Mouse (Mus musculus): ENCODE measurements around the gene Spsb4. TPM values are rescaled to one million over a fixed set of nuclear protein-coding genes. Genes with fewer than 3 reads are reported as not detected.
A peak's percentile ranks its signal among the peaks of the same experiment; 100 is the strongest.

Spsb4 gene
- total and polyA plus RNA-seq, 3 experiments: not detected

DNA sequence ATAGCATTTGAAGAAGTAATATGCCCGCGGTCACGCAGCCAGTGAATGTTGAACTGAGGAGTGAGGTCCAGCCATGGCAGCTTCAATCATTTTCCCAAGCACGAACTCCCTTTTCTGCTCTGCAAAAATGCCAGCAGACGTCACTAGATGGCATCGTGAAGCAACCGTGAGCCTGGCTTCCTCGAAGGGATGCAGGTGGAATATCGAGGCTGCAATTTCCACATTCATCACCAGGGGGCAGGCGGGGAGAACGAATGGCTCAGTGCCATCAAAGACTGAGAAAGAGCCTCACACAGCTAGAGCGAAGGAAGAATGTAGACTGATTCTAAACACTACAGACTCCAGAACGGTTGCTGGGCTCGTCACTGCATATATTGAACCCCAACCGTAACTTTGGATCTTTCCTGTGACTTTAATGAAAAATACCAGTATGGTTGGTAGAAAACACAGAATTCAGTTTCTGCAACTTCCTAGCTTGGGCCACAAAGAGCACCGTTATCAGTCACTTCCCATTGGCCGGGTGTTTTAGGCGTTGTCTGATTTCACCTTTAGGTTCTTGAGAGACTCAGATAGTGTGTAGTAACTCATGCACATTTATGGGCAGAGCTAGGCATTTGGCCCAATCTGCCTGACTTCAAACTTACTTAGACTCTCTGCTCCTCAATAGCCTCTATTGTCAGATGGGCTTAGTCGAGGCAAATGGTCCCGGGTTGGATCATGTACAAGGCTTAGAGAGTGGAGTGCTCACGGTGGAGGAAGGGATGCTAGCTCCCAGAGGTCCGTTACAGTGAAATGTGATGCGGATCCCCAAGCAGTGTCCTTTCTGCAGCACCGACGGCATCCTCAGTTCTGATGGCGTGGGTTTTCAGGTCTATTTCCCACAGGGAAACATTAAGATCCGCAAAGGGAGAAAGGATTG, 101.8 kb downstream of the Spsb4 start (continued):
- TF ChIP-seq TCF12 (IDR thresholded peaks at IDR 0.05; ENCODE audit: low read depth, low read length): no peak
- TF ChIP-seq UBTF (IDR thresholded peaks at IDR 0.05; ENCODE audit: borderline replicate concordance, insufficient read depth, low read depth, low read length): no peak
- TF ChIP-seq NRF1 (IDR thresholded peaks at IDR 0.05; ENCODE audit: insufficient read depth, low read depth, low read length, poor library complexity, severe bottlenecking): no peak
- peak; percentile 95 for TF ChIP-seq RAD21 (IDR thresholded peaks at IDR 0.05; ENCODE audit: low read depth, low read length)
- TF ChIP-seq SIN3A (IDR thresholded peaks at IDR 0.05; ENCODE audit: low read length): no peak
- no peak for TF ChIP-seq USF2 (IDR thresholded peaks at IDR 0.05; ENCODE audit: borderline replicate concordance in 1 of 2, insufficient read depth in 1 of 2, low read depth in 1 of 2, low read length in 2 of 2)
- no peak for TF ChIP-seq MAZ (IDR thresholded peaks at IDR 0.05; ENCODE audit: low read depth, low read length)
- TF ChIP-seq EP300 (IDR thresholded peaks at IDR 0.05; ENCODE audit: low read depth in 1 of 2, low read length in 2 of 2): peak in 1 of 2 experiments; percentile 49; a peak in 2 of 4 replicates
- no peak for TF ChIP-seq ZNF384 (IDR thresholded peaks at IDR 0.05; ENCODE audit: low read depth, low read length)
- peak; percentile 62 for TF ChIP-seq GATA1 (IDR thresholded peaks at IDR 0.05; ENCODE audit: low read depth, low read length)
- no peak for TF ChIP-seq NELFE (IDR thresholded peaks at IDR 0.05; ENCODE audit: low read depth, low read length)
- TF ChIP-seq CTCF (IDR thresholded peaks at IDR 0.05 in 2 of 3, conservative IDR thresholded peaks at IDR 0.05 in 1 of 3; ENCODE audit: control insufficient read depth in 1 of 3, insufficient read depth in 1 of 3, low read depth in 2 of 3, low read length in 3 of 3, poor library complexity in 1 of 3, severe bottlenecking in 1 of 3): peak; percentile 91 to 100 (median 94)
- no peak for TF ChIP-seq MEF2A (IDR thresholded peaks at IDR 0.05; ENCODE audit: extremely low read depth, insufficient replicate concordance, low read depth, low read length, poor library complexity, severe bottlenecking)
- TF ChIP-seq MAX (IDR thresholded peaks at IDR 0.05; ENCODE audit: low read length): peak; percentile 51; the same call in 1 of the 2 replicates
- TF ChIP-seq ZC3H11A (IDR thresholded peaks at IDR 0.05; ENCODE audit: low read depth, low read length): peak; percentile 90
- TF ChIP-seq USF1 (IDR thresholded peaks at IDR 0.05; ENCODE audit: low read depth, low read length): no peak
- TF ChIP-seq MYB (IDR thresholded peaks at IDR 0.05; ENCODE audit: low read depth, low read length): no peak

DNA sequence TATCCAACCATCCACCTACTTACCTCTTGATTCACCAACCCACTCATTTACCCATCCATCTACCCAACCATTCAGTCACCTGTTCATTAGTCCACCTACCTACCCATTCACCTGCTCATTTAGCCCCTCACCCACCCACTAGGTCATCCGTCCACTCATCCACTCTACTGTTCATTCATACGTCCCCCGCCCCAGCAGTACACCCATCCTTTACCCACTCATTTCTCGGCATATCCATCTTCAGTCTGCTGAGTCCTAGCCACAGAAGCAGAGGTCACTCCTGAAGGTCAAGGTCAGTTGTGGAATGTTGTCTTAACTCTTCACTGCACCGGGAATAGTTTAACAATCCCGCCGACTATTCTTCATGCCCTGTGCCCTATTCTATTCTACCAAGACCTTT, 102.6 kb downstream of the Spsb4 start:
- H3K36me3 ChIP-seq (ENCODE audit: control insufficient read depth in 1 of 2, insufficient read depth in 2 of 2, low read length in 2 of 2): no peaks in the 10 kb centered on the region
- TF ChIP-seq USF1 (IDR thresholded peaks at IDR 0.05; ENCODE audit: low read depth, low read length) (no peak), SIN3A (IDR thresholded peaks at IDR 0.05; ENCODE audit: low read length) (no peak), POLR2A (IDR thresholded peaks at IDR 0.05; ENCODE audit: control insufficient read depth in 1 of 2, insufficient read depth in 1 of 2, low read depth in 1 of 2, low read length in 2 of 2, poor library complexity in 1 of 2) (no peak), RCOR1 (IDR thresholded peaks at IDR 0.05; ENCODE audit: low read depth, low read length) (no peak), TBP (IDR thresholded peaks at IDR 0.05; ENCODE audit: low read depth, low read length) (no peak)
- no peak overlapping the region for H3K27ac ChIP-seq (ENCODE audit: control insufficient read depth, low read depth, low read length)
- no peak for DNase-seq (ENCODE audit: low read depth, low spot score)
- H3K79me2 ChIP-seq (ENCODE audit: control insufficient read depth, insufficient read depth, low read length, poor library complexity): no peaks in the 10 kb centered on the region
- H3K27me3 ChIP-seq (ENCODE audit: control insufficient read depth in 1 of 2, insufficient read depth in 2 of 2, low read length in 2 of 2): peaks cover under 1 to 4% of the 10 kb centered on the region in 2 experiments
- H3K9me3 ChIP-seq (replicated peaks; ENCODE audit: insufficient read depth, low read length): no peaks in the 10 kb centered on the region
- H3K4me3 ChIP-seq (ENCODE audit: control insufficient read depth in 1 of 2, insufficient read depth in 1 of 2, low read depth in 2 of 2, low read length in 2 of 2): no peak overlapping the region
- peaks cover 0 to 6% of the 10 kb centered on the region in 2 experiments; a peak in 2 of 4 replicates for H3K4me1 ChIP-seq (ENCODE audit: control insufficient read depth in 1 of 2, insufficient read depth in 2 of 2, low read length in 2 of 2)
- H3K9ac ChIP-seq (ENCODE audit: control insufficient read depth, low read depth, low read length, poor library complexity, severe bottlenecking): no peak overlapping the region

All from MEL (cell line).